In genomic region chr19:4557796-4558569, GRCm38 (mm10) we compare ENCODE assay signal across 8 mouse cellular contexts. TPM values are rescaled to one million over a fixed set of nuclear protein-coding genes. Genes with fewer than 3 reads are reported as not detected.
A peak's percentile ranks its signal among the peaks of the same experiment; 100 is the strongest.
DNase-seq lines count a peak whose midpoint lies in the region; ATAC-seq and TF ChIP-seq lines count a peak whose summit lies in the region.

No protein-coding gene starts in this region.

- no peaks in the 10 kb centered on the region for H3K9me3 ChIP-seq in hindbrain, embryonic 10.5 days
- no peaks in the 10 kb centered on the region for H3K9me3 ChIP-seq in hindbrain, embryonic 11.5 days (ENCODE audit: control insufficient read depth, low read length)
- H3K9me3 ChIP-seq in forebrain, postnatal 0 days (ENCODE audit: low read length), result no peaks in the 10 kb centered on the region
- no peaks in the 10 kb centered on the region for H3K9me3 ChIP-seq in kidney, postnatal 0 days (replicated peaks; ENCODE audit: low read length)
- no peaks in the 10 kb centered on the region for H3K9me3 ChIP-seq in liver, embryonic 11.5 days (ENCODE audit: control insufficient read depth, low read length)
- H3K9me3 ChIP-seq in stomach, embryonic 14.5 days (ENCODE audit: control insufficient read depth, low read depth, low read length), result no peaks in the 10 kb centered on the region

- no peak overlapping the region for H3K9ac ChIP-seq in hindbrain, embryonic 11.5 days (ENCODE audit: low read depth, low read length)
- H3K9ac ChIP-seq in forebrain, postnatal 0 days, result no peak overlapping the region
- H3K9ac ChIP-seq in kidney, postnatal 0 days (ENCODE audit: low read depth, low read length), result no peak overlapping the region
- H3K9ac ChIP-seq in liver, embryonic 11.5 days (ENCODE audit: low read depth, low read length), result peak overlapping the region; percentile 62
- no peak overlapping the region for H3K9ac ChIP-seq in stomach, embryonic 14.5 days (replicated peaks; ENCODE audit: low read depth, low read length)

- WGBS in hindbrain, embryonic 10.5 days, result 67% methylated on average over 8 of the region's 8 CpGs
- 65% methylated on average over 7 of the region's 8 CpGs for WGBS in hindbrain, embryonic 11.5 days
- WGBS in forebrain, postnatal 0 days, result 33% methylated on average over 8 of the region's 8 CpGs
- 67% methylated on average over 8 of the region's 8 CpGs for WGBS in kidney, postnatal 0 days
- WGBS in liver, embryonic 11.5 days, result 69% methylated on average over 8 of the region's 8 CpGs
- 71% methylated on average over 8 of the region's 8 CpGs for WGBS in stomach, embryonic 14.5 days

- no peak for DNase-seq in hindbrain, embryonic 10.5 days (ENCODE audit: low spot score)
- DNase-seq in hindbrain, embryonic 11.5 days (ENCODE audit: low spot score), result no peak
- DNase-seq in brain, embryonic 18.5 days (ENCODE audit: low read depth, low spot score), result peak; percentile 56
- DNase-seq in forebrain, postnatal 0 days, result peak; percentile 70
- DNase-seq in kidney, postnatal 0 days (ENCODE audit: low spot score), result peak; percentile 17
- no peak for DNase-seq in liver, embryonic 11.5 days (ENCODE audit: low spot score)

- no peak for ATAC-seq in hindbrain, embryonic 11.5 days (ENCODE audit: low FRiP score)
- peak; percentile 86 for ATAC-seq in forebrain, postnatal 0 days
- peak; percentile 59 for ATAC-seq in kidney, postnatal 0 days (replicated peaks; ENCODE audit: low FRiP score, low read depth)
- ATAC-seq in liver, embryonic 11.5 days (replicated peaks; ENCODE audit: low FRiP score), result peak; percentile 82
- peak; percentile 56; the same call in 1 of the 2 replicates for ATAC-seq in stomach, embryonic 14.5 days (ENCODE audit: insufficient number of reproducible peaks, insufficient read depth, low FRiP score, low read depth)
- no peak for ATAC-seq in monocyte, adult 5-6 weeks (replicated peaks; ENCODE audit: insufficient number of reproducible peaks, low FRiP score, low TSS enrichment, poor library complexity, severe bottlenecking)

- peak overlapping the region; percentile 62 for H3K27ac ChIP-seq in hindbrain, embryonic 10.5 days
- no peak overlapping the region for H3K27ac ChIP-seq in hindbrain, embryonic 11.5 days (ENCODE audit: low read depth, low read length)
- peak overlapping the region; percentile 71 for H3K27ac ChIP-seq in forebrain, postnatal 0 days (ENCODE audit: low read depth, low read length)
- peak overlapping the region; percentile 64 for H3K27ac ChIP-seq in kidney, postnatal 0 days
- H3K27ac ChIP-seq in liver, embryonic 11.5 days (ENCODE audit: low read depth, low read length), result peak overlapping the region; percentile 99
- H3K27ac ChIP-seq in stomach, embryonic 14.5 days (ENCODE audit: low read length), result no peak overlapping the region

- H3K4me2 ChIP-seq in hindbrain, embryonic 11.5 days (replicated peaks; ENCODE audit: low read depth, low read length), result no peak overlapping the region
- H3K4me2 ChIP-seq in forebrain, postnatal 0 days (ENCODE audit: low read depth), result no peak overlapping the region
- no peak overlapping the region for H3K4me2 ChIP-seq in kidney, postnatal 0 days (ENCODE audit: low read length)
- H3K4me2 ChIP-seq in liver, embryonic 11.5 days, result peak overlapping the region; percentile 54
- no peak overlapping the region for H3K4me2 ChIP-seq in stomach, embryonic 14.5 days (replicated peaks; ENCODE audit: low read depth, low read length)

- H3K36me3 ChIP-seq in hindbrain, embryonic 10.5 days, result no peaks in the 10 kb centered on the region
- no peaks in the 10 kb centered on the region for H3K36me3 ChIP-seq in hindbrain, embryonic 11.5 days (ENCODE audit: control insufficient read depth, insufficient read depth, low read length)
- H3K36me3 ChIP-seq in forebrain, postnatal 0 days (ENCODE audit: insufficient read depth), result no peaks in the 10 kb centered on the region
- no peaks in the 10 kb centered on the region for H3K36me3 ChIP-seq in kidney, postnatal 0 days (ENCODE audit: insufficient read depth, low read length)
- no peaks in the 10 kb centered on the region for H3K36me3 ChIP-seq in liver, embryonic 11.5 days (ENCODE audit: control insufficient read depth, insufficient read depth, low read length)
- H3K36me3 ChIP-seq in stomach, embryonic 14.5 days (ENCODE audit: control insufficient read depth, insufficient read depth, low read length), result no peaks in the 10 kb centered on the region

- no peak overlapping the region for H3K4me3 ChIP-seq in hindbrain, embryonic 10.5 days
- no peak overlapping the region for H3K4me3 ChIP-seq in hindbrain, embryonic 11.5 days (ENCODE audit: low read depth, low read length)
- H3K4me3 ChIP-seq in forebrain, postnatal 0 days (ENCODE audit: low read depth, low read length), result no peak overlapping the region
- H3K4me3 ChIP-seq in kidney, postnatal 0 days (replicated peaks; ENCODE audit: low read depth, low read length), result no peak overlapping the region
- no peak overlapping the region for H3K4me3 ChIP-seq in liver, embryonic 11.5 days (ENCODE audit: low read depth, low read length)
- no peak overlapping the region for H3K4me3 ChIP-seq in stomach, embryonic 14.5 days (ENCODE audit: low read depth, low read length)

- TF ChIP-seq CTCF in forebrain, postnatal 0 days (IDR thresholded peaks at IDR 0.05; ENCODE audit: low read depth), result no peak
- TF ChIP-seq CTCF in kidney, postnatal 0 days (IDR thresholded peaks at IDR 0.05; ENCODE audit: low read depth), result no peak

- H3K27me3 ChIP-seq in hindbrain, embryonic 10.5 days (ENCODE audit: insufficient read depth, poor library complexity, severe bottlenecking), result no peaks in the 10 kb centered on the region
- no peaks in the 10 kb centered on the region for H3K27me3 ChIP-seq in hindbrain, embryonic 11.5 days (ENCODE audit: control insufficient read depth, insufficient read depth, low read length)
- no peaks in the 10 kb centered on the region for H3K27me3 ChIP-seq in forebrain, postnatal 0 days (ENCODE audit: insufficient read depth, low read length)
- no peaks in the 10 kb centered on the region for H3K27me3 ChIP-seq in kidney, postnatal 0 days (ENCODE audit: insufficient read depth, low read length)
- H3K27me3 ChIP-seq in liver, embryonic 11.5 days (replicated peaks; ENCODE audit: control insufficient read depth, insufficient read depth, low read length), result no peaks in the 10 kb centered on the region
- H3K27me3 ChIP-seq in stomach, embryonic 14.5 days (ENCODE audit: control insufficient read depth, insufficient read depth, low read length), result no peaks in the 10 kb centered on the region

- peaks cover 24% of the 10 kb centered on the region for H3K4me1 ChIP-seq in hindbrain, embryonic 10.5 days (replicated peaks)
- H3K4me1 ChIP-seq in hindbrain, embryonic 11.5 days (replicated peaks; ENCODE audit: control insufficient read depth, insufficient read depth, low read length), result peaks cover 2% of the 10 kb centered on the region; the same call in 1 of the 2 replicates
- no peaks in the 10 kb centered on the region for H3K4me1 ChIP-seq in forebrain, postnatal 0 days (ENCODE audit: insufficient read depth)
- H3K4me1 ChIP-seq in kidney, postnatal 0 days (replicated peaks; ENCODE audit: insufficient read depth, low read length), result no peaks in the 10 kb centered on the region
- H3K4me1 ChIP-seq in liver, embryonic 11.5 days (replicated peaks; ENCODE audit: control insufficient read depth, insufficient read depth, low read length), result peaks cover 35% of the 10 kb centered on the region
- 0 out of 2 replicates have a peak, but pooled peaks cover 2% of the 10 kb centered on the region for H3K4me1 ChIP-seq in stomach, embryonic 14.5 days (ENCODE audit: control insufficient read depth, insufficient read depth, low read length)

RNA-seq across cellular contexts. Expression of gene Pcx, which starts 47.7 kb away (rescaled TPM):
- polyA plus RNA-seq in hindbrain, embryonic 10.5 days (2016; fragmentation: Nextera tagmentation; extraction: Ambion mirVana), result 23.1 and 25.5 TPM in 2 replicates
- 11.8 and 13.4 TPM in 2 replicates for polyA plus RNA-seq in hindbrain, embryonic 11.5 days (2014; fragmentation: Nextera tagmentation; extraction: Ambion mirVana)
- 35.9 and 40.7 TPM in 2 replicates for total RNA-seq in forebrain, postnatal 0 days (2014; rRNA removed)
- 28.9 and 34.5 TPM in 2 replicates for polyA plus RNA-seq in forebrain, postnatal 0 days (2015; fragmentation: Nextera tagmentation; extraction: Ambion mirVana)
- polyA plus RNA-seq in kidney, postnatal 0 days (2015; fragmentation: Nextera tagmentation; extraction: Ambion mirVana), result 57.6 and 66.9 TPM in 2 replicates
- polyA plus RNA-seq in liver, embryonic 11.5 days (2014; fragmentation: Nextera tagmentation; extraction: Ambion mirVana), result 18.6 and 21.0 TPM in 2 replicates
- 11.4 and 12.7 TPM in 2 replicates for polyA plus RNA-seq in stomach, embryonic 14.5 days (2014; fragmentation: Nextera tagmentation; extraction: Ambion mirVana)
- total RNA-seq in monocyte, adult 5-6 weeks (2017), result 0.58 TPM in 1 of 3 replicates, not detected in the others

RNA-seq across cellular contexts. Expression of gene Lrfn4, which starts 57.5 kb away (rescaled TPM):
- 5.9 and 8.2 TPM in 2 replicates for polyA plus RNA-seq in hindbrain, embryonic 10.5 days (2016; fragmentation: Nextera tagmentation; extraction: Ambion mirVana)
- polyA plus RNA-seq in hindbrain, embryonic 11.5 days (2014; fragmentation: Nextera tagmentation; extraction: Ambion mirVana), result 7.7 and 9.0 TPM in 2 replicates
- 112 and 127 TPM in 2 replicates for total RNA-seq in forebrain, postnatal 0 days (2014; rRNA removed)
- polyA plus RNA-seq in forebrain, postnatal 0 days (2015; fragmentation: Nextera tagmentation; extraction: Ambion mirVana), result 17.1 and 17.2 TPM in 2 replicates
- polyA plus RNA-seq in kidney, postnatal 0 days (2015; fragmentation: Nextera tagmentation; extraction: Ambion mirVana), result 6.6 and 8.4 TPM in 2 replicates
- 2.2 and 3.3 TPM in 2 replicates for polyA plus RNA-seq in liver, embryonic 11.5 days (2014; fragmentation: Nextera tagmentation; extraction: Ambion mirVana)
- 8.3 and 11.3 TPM in 2 replicates for polyA plus RNA-seq in stomach, embryonic 14.5 days (2014; fragmentation: Nextera tagmentation; extraction: Ambion mirVana)
- not detected in 3 replicates for total RNA-seq in monocyte, adult 5-6 weeks (2017)

RNA-seq across cellular contexts. Expression of gene 2010003K11Rik, which starts 59.6 kb away (rescaled TPM):
- polyA plus RNA-seq in hindbrain, embryonic 10.5 days (2016; fragmentation: Nextera tagmentation; extraction: Ambion mirVana), result 0.13 TPM in 1 of 2 replicates, not detected in the other
- not detected in 2 replicates for polyA plus RNA-seq in hindbrain, embryonic 11.5 days (2014; fragmentation: Nextera tagmentation; extraction: Ambion mirVana)
- not detected in 2 replicates for total RNA-seq in forebrain, postnatal 0 days (2014; rRNA removed)
- 0.13 TPM in 1 of 2 replicates, not detected in the other for polyA plus RNA-seq in forebrain, postnatal 0 days (2015; fragmentation: Nextera tagmentation; extraction: Ambion mirVana)
- 0.57 and 0.61 TPM in 2 replicates for polyA plus RNA-seq in kidney, postnatal 0 days (2015; fragmentation: Nextera tagmentation; extraction: Ambion mirVana)
- 0.14 TPM in 1 of 2 replicates, not detected in the other for polyA plus RNA-seq in liver, embryonic 11.5 days (2014; fragmentation: Nextera tagmentation; extraction: Ambion mirVana)
- polyA plus RNA-seq in stomach, embryonic 14.5 days (2014; fragmentation: Nextera tagmentation; extraction: Ambion mirVana), result not detected in 2 replicates
- not detected in 3 replicates for total RNA-seq in monocyte, adult 5-6 weeks (2017)

Comparison
In these comparisons a context has a peak if more than half of its experiments do, and no peak if none do; other contexts are left out.
1. H3K27ac ChIP-seq: peak in hindbrain, embryonic 10.5 days (single experiment), forebrain, postnatal 0 days (single experiment), kidney, postnatal 0 days (single experiment) and liver, embryonic 11.5 days (single experiment); none in hindbrain, embryonic 11.5 days (single experiment) and stomach, embryonic 14.5 days (single experiment).
2. DNase-seq: peak in brain, embryonic 18.5 days (single experiment), forebrain, postnatal 0 days (single experiment) and kidney, postnatal 0 days (single experiment); none in hindbrain, embryonic 10.5 days (single experiment), hindbrain, embryonic 11.5 days (single experiment) and liver, embryonic 11.5 days (single experiment).
3. ATAC-seq: peak in forebrain, postnatal 0 days (single experiment), kidney, postnatal 0 days (single experiment), liver, embryonic 11.5 days (single experiment) and stomach, embryonic 14.5 days (single experiment); none in hindbrain, embryonic 11.5 days (single experiment) and monocyte, adult 5-6 weeks (single experiment).